21 mouse cellular contexts compared by ENCODE assay signal in the genomic region with DNA sequence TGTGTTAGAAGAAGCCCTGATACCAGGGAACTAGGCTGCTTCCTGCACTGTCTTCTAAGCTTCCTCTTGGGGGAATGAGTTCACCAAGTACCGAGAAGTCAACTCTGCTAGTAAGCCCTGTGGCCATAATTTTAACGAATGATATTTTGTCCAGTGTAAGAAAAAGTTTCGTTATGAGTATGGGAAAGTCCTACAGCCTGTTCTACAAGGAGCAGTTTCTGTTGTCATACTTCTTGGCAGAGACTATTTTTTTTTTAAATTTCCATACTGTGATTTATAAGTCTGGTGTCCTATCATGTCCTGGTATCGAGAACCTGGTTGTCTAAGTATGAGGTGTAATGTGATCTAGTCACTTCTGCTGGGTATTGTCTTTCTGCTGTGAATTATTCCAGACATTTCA. TPM values are rescaled to one million over a fixed set of nuclear protein-coding genes. Genes with fewer than 3 reads are reported as not detected.
DNase-seq lines count a peak whose midpoint lies in the region; ATAC-seq and TF ChIP-seq lines count a peak whose summit lies in the region.
"Had no signal": no experiment of that assay in that cellular context is flagged by ENCODE, and none has a peak within 500 bp of the region (broad histone marks: within the 10 kb centered on the region; RNA-seq: fewer than 3 reads in every experiment).

No protein-coding gene starts in this region.

- no peak overlapping the region for H3K4me2 ChIP-seq in kidney, postnatal 0 days (ENCODE audit: low read length)
- no peak overlapping the region for H3K4me2 ChIP-seq in CH12.LX (ENCODE audit: insufficient read depth, low read depth, poor library complexity, severe bottlenecking)

- no peaks in the 10 kb centered on the region for H3K4me1 ChIP-seq in kidney, postnatal 0 days (replicated peaks; ENCODE audit: insufficient read depth, low read length)
- H3K4me1 ChIP-seq in kidney, adult 2 months (ENCODE audit: control insufficient read depth, insufficient read depth, low read length), result no peaks in the 10 kb centered on the region
- no peaks in the 10 kb centered on the region for H3K4me1 ChIP-seq in liver, adult 2 months (ENCODE audit: control insufficient read depth, insufficient read depth, low read length)
- no peaks in the 10 kb centered on the region for H3K4me1 ChIP-seq in CH12.LX (ENCODE audit: control insufficient read depth in 1 of 2, insufficient read depth in 2 of 2)

- peak; percentile 12 for DNase-seq in kidney, postnatal 0 days (ENCODE audit: low spot score)
- no peak for DNase-seq in kidney, adult 2 months
- DNase-seq in liver, adult 2 months (ENCODE audit: extremely low read depth, low read depth, low spot score), result peak; percentile 1
- DNase-seq in liver, result no peak
- peak; percentile 7 for DNase-seq in CH12.LX (ENCODE audit: extremely low read depth)
- DNase-seq in ovary, postnatal 14 days (ENCODE audit: low spot score), result no peak
- DNase-seq: adrenal gland, adult 8-10 months; adrenal gland, postnatal 14 days; adrenal gland, postnatal 25 days; B cell, adult 2 months; cerebellum, adult 11 months; cerebellum, adult 11-12 months; cerebellum, adult 18-20 months; cerebellum, adult 2 months had no signal

- H3K4me3 ChIP-seq in kidney, postnatal 0 days (replicated peaks; ENCODE audit: low read depth, low read length), result no peak overlapping the region
- H3K4me3 ChIP-seq in kidney, adult 2 months (ENCODE audit: insufficient read depth, low read depth, low read length), result no peak overlapping the region
- H3K4me3 ChIP-seq in liver, adult 2 months (ENCODE audit: insufficient read depth, low read depth, low read length), result no peak overlapping the region
- no peak overlapping the region for H3K4me3 ChIP-seq in CH12.LX (replicated peaks in 1 of 3; ENCODE audit: low read depth in 2 of 3, low read length in 2 of 3, poor library complexity in 1 of 3)

- H3K36me3 ChIP-seq in kidney, postnatal 0 days (ENCODE audit: insufficient read depth, low read length), result no peaks in the 10 kb centered on the region
- H3K36me3 ChIP-seq in kidney, adult 2 months (ENCODE audit: control insufficient read depth, insufficient read depth, low read length), result no peaks in the 10 kb centered on the region
- H3K36me3 ChIP-seq in liver, adult 2 months (ENCODE audit: control insufficient read depth, insufficient read depth, low read length), result no peaks in the 10 kb centered on the region
- H3K36me3 ChIP-seq in CH12.LX (replicated peaks in 1 of 2; ENCODE audit: control insufficient read depth in 1 of 2, insufficient read depth in 1 of 2, low read length in 1 of 2), result no peaks in the 10 kb centered on the region
- H3K36me3 ChIP-seq: G1E had no signal

- ATAC-seq in kidney, postnatal 0 days (replicated peaks; ENCODE audit: low FRiP score, low read depth), result no peak
- ATAC-seq: activated CD4-positive, CD25-positive, alpha-beta regulatory T cell, adult 4 months; CD4-positive, CD25-positive, alpha-beta regulatory T cell, adult 4 months; Patski had no signal

- H3K27me3 ChIP-seq in kidney, postnatal 0 days (ENCODE audit: insufficient read depth, low read length), result no peaks in the 10 kb centered on the region
- no peaks in the 10 kb centered on the region for H3K27me3 ChIP-seq in kidney, adult 2 months (replicated peaks; ENCODE audit: control insufficient read depth, insufficient read depth, low read length)
- H3K27me3 ChIP-seq in liver, adult 2 months (ENCODE audit: control insufficient read depth, insufficient read depth, low read length), result no peaks in the 10 kb centered on the region
- H3K27me3 ChIP-seq in CH12.LX (replicated peaks), result no peaks in the 10 kb centered on the region

- TF ChIP-seq POLR2A in kidney, adult 2 months (IDR thresholded peaks at IDR 0.05; ENCODE audit: low read depth, low read length), result no peak
- no peak for TF ChIP-seq POLR2A in liver, adult 2 months (IDR thresholded peaks at IDR 0.05; ENCODE audit: extremely low read depth, insufficient read depth, low read length)
- TF ChIP-seq POLR2A in CH12.LX (IDR thresholded peaks at IDR 0.05; ENCODE audit: low read depth, low read length), result no peak

- in situ Hi-C loops in CH12.LX (cut with MboI; ENCODE audit: low pct_ligation_motif_present, low pct_unique_long_range_greater_than_20kb, low sequenced_read_pairs), result no loop called here

- no peak for TF ChIP-seq CTCF in kidney, postnatal 0 days (IDR thresholded peaks at IDR 0.05; ENCODE audit: low read depth)
- TF ChIP-seq CTCF in kidney, adult 2 months (conservative IDR thresholded peaks at IDR 0.05; ENCODE audit: insufficient read depth, insufficient read length, low read depth, low read length), result no peak
- no peak for TF ChIP-seq CTCF in liver, adult 2 months (IDR thresholded peaks at IDR 0.05; ENCODE audit: low read depth, low read length)
- no peak for TF ChIP-seq CTCF in CH12.LX (conservative IDR thresholded peaks at IDR 0.05 in 1 of 2, IDR thresholded peaks at IDR 0.05 in 1 of 2; ENCODE audit: low read depth in 2 of 2, low read length in 2 of 2)

- H3K79me2 ChIP-seq in liver, adult 2 months (ENCODE audit: control insufficient read depth, insufficient read depth, low read length), result no peaks in the 10 kb centered on the region
- no peaks in the 10 kb centered on the region for H3K79me2 ChIP-seq in CH12.LX (replicated peaks; ENCODE audit: control insufficient read depth, extremely low read depth, insufficient read depth, poor library complexity, severe bottlenecking)

- TF ChIP-seq RAD21 in CH12.LX (IDR thresholded peaks at IDR 0.05; ENCODE audit: low read depth, low read length), result no peak

- 58% methylated on average over 4 of the region's 4 CpGs for WGBS in kidney, postnatal 0 days
- WGBS in kidney, adult 2 months, result 54% methylated on average over 4 of the region's 4 CpGs
- 79% methylated on average over 4 of the region's 4 CpGs for WGBS in liver, adult 2 months

- no peak overlapping the region for H3K9ac ChIP-seq in kidney, postnatal 0 days (ENCODE audit: low read depth, low read length)
- no peak overlapping the region for H3K9ac ChIP-seq in liver, adult 2 months (ENCODE audit: low read depth, low read length)
- H3K9ac ChIP-seq in CH12.LX (ENCODE audit: insufficient read depth, low read depth), result no peak overlapping the region

- dilution Hi-C loops in CH12.LX (cut with MboI; ENCODE audit: extremely low pct_ligation_motif_present, extremely low pct_unique_long_range_greater_than_20kb, low sequenced_read_pairs), result no loop called here

- no peaks in the 10 kb centered on the region for H3K9me3 ChIP-seq in kidney, postnatal 0 days (replicated peaks; ENCODE audit: low read length)
- H3K9me3 ChIP-seq in CH12.LX (replicated peaks; ENCODE audit: low read length), result no peaks in the 10 kb centered on the region
- H3K9me3 ChIP-seq: G1E had no signal

- peak; percentile 64 for TF ChIP-seq EP300 in CH12.LX (IDR thresholded peaks at IDR 0.05; ENCODE audit: low read length)

- H3K27ac ChIP-seq in kidney, postnatal 0 days, result no peak overlapping the region
- no peak overlapping the region for H3K27ac ChIP-seq in kidney, adult 2 months (ENCODE audit: insufficient read depth, low read depth, low read length)
- no peak overlapping the region for H3K27ac ChIP-seq in liver, adult 2 months (replicated peaks; ENCODE audit: insufficient read depth, low read depth, low read length)
- no peak overlapping the region for H3K27ac ChIP-seq in CH12.LX (ENCODE audit: insufficient read depth, low read depth)

TF ChIP-seq in CH12.LX, 34 proteins besides CTCF, POLR2A, EP300 and RAD21:
- TF ChIP-seq ZNF384 (IDR thresholded peaks at IDR 0.05; ENCODE audit: low read depth, low read length) (peak; percentile 82), TBP (conservative IDR thresholded peaks at IDR 0.05; ENCODE audit: low read depth, low read length) (no peak), JUN (IDR thresholded peaks at IDR 0.05; ENCODE audit: insufficient read depth, low read depth, low read length) (peak; percentile 21; the same call in 1 of the 2 replicates), JUND (conservative IDR thresholded peaks at IDR 0.05; ENCODE audit: low read depth, low read length) (peak; percentile 62), IRF4 (IDR thresholded peaks at IDR 0.05; ENCODE audit: low read depth, low read length) (peak; percentile 82)

RNA-seq across cellular contexts. Expression of a gene that starts 38.2 kb away (rescaled TPM):
- polyA plus RNA-seq in kidney, postnatal 0 days (2015; fragmentation: Nextera tagmentation; extraction: Ambion mirVana), result 33.0 and 35.4 TPM in 2 replicates
- polyA plus RNA-seq in kidney, adult 2 months (2012; rRNA removed), result 0.05 and 0.14 TPM in 2 replicates
- total RNA-seq in liver, adult 2 months (2014; rRNA removed), result 0.07 TPM in 1 of 2 replicates, not detected in the other
- polyA plus RNA-seq in liver, adult 2 months (2012; rRNA removed), result not detected in 2 replicates
- not detected in 2 replicates for total RNA-seq in CH12.LX (2012; rRNA removed)
- total RNA-seq in CH12.LX (2014; rRNA removed), result not detected in 2 replicates
- polyA plus RNA-seq in CH12.LX (2012; ENCODE audit: insufficient read length, low read depth), result not detected in 2 replicates
- total RNA-seq: ES-E14, MEL had no signal
- polyA plus RNA-seq: activated CD4-positive, CD25-positive, alpha-beta regulatory T cell, adult 4 months; C2C12; CD4-positive, CD25-positive, alpha-beta regulatory T cell, adult 4 months; G1E; Patski had no signal

Comparison
In these comparisons a context has a peak if more than half of its experiments do, and no peak if none do; other contexts are left out.
1. DNase-seq: peak in kidney, postnatal 0 days (single experiment), liver, adult 2 months (single experiment) and CH12.LX (single experiment); none in kidney, adult 2 months (single experiment), liver (single experiment) and ovary, postnatal 14 days (single experiment).
2. RNA of a gene that starts 38.2 kb away (polyA plus RNA-seq): 33.0 to 35.4 TPM in kidney, postnatal 0 days; 0.05 to 0.14 TPM in kidney, adult 2 months, not detected in liver, adult 2 months and not detected in CH12.LX; every median in the first group is over 10 times any median in the second.